Mouse (Mus musculus) Patski (cell line): ENCODE measurements around the gene Ffar1. TPM values are rescaled to one million over a fixed set of nuclear protein-coding genes. Genes with fewer than 3 reads are reported as not detected.
"Not testable (repeated sequence)": the region's sequence is repeated elsewhere in the genome, so short reads cannot be mapped to it uniquely, and the experiment has no call there.

Source experiments
- ATAC-seq: fragments of 100-300 bp; one replicate; pipeline ENCODE4 v1.8.0; 2021
- CTCF ChIA-PET: fragments of 350-600 bp; sonication (Branson Sonifier 250); formaldehyde crosslinking; loops from one replicate; lab custom pipeline; 2022; ENCODE audit warnings: inconsistent platforms; lab: Charles Lee
- POLR2A ChIA-PET: fragments of 350-600 bp; sonication (Branson Sonifier 250); formaldehyde crosslinking; loops from one replicate; lab custom pipeline; 2022; ENCODE audit warnings: antibody characterized with exemption, inconsistent platforms; lab: Charles Lee
- DNase-seq: peaks from one replicate; pipeline ENCODE4 v3.0.0-alpha.2; 2011; ENCODE audit warnings: low read depth, low spot score
- H3K27me3 ChIP-seq: fragments of 371-371 bp; one replicate; pipeline ENCODE4 v1.5.1; 2021
- CTCF ChIP-seq: fragments of 100-300 bp; IDR thresholded peaks from one replicate; pipeline ENCODE4 v1.5.1; 2021
- in situ Hi-C: fragments of 300-500 bp; cut with MboI; formaldehyde crosslinking; loops from 3 replicates; pipeline ENCODE4 v1.11.1; 2018; ENCODE audit warnings: low pct_unique_long_range_greater_than_20kb, mixed read lengths
- polyA plus RNA-seq: library from polyadenylated mRNA; unstranded; gene quantifications from one replicate; pipeline ENCODE4 v1.2.3, GENCODE M21; 2021

Gene Ffar1
- polyA plus RNA-seq, 1 experiment from 2014 or later, result not detected

GRCm38 (mm10) chr7:30829428-30829827, 31.9 kb downstream of the Ffar1 start:
- no peaks in the 10 kb centered on the region for H3K27me3 ChIP-seq
- ATAC-seq (no peak), DNase-seq (no peak)
- in situ Hi-C loops, result no loop called here
- ChIA-PET POLR2A (no interaction called here), CTCF (no interaction called here)
- no peak for TF ChIP-seq CTCF

GRCm38 (mm10) chr7:30828871-30829270, 32.5 kb downstream of the Ffar1 start:
- DNase-seq, CTCF ChIA-PET, H3K27me3 ChIP-seq, POLR2A ChIA-PET, in situ Hi-C loops, ATAC-seq: not testable (repeated sequence)

- ChIA-PET CTCF (no interaction called here), POLR2A (no interaction called here)
- no peaks in the 10 kb centered on the region for H3K27me3 ChIP-seq
- in situ Hi-C loops, result no loop called here
- TF ChIP-seq CTCF, result no peak
- ATAC-seq (no peak), DNase-seq (no peak)
Observed at GRCm38 (mm10) chr7:30826660-30827059, 34.7 kb downstream of the Ffar1 start.

DNA sequence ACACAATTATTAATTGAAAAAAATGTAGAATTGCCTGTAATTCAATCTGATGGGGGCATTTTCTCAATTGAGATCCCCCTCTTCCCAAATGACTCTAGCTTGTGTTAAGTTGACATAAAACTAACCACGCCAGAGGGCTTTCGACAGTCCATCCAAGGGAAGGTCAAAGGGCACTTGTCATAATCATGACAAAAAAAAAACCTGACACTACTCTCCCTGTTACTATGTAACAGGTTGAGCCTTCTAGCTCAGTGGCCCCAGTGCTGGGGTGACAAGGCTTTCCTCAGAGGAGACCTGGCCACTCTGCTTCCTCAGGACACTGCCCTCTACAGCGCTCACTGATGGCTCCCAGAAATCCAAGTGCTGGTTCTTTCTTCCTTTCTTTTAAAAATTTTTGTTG, 37.1 kb downstream of the Ffar1 start:
- ChIA-PET CTCF (no interaction called here), POLR2A (no interaction called here)
- in situ Hi-C loops, result no loop called here
- no peak for ATAC-seq
- no peak for TF ChIP-seq CTCF
- H3K27me3 ChIP-seq, result peaks cover 8% of the 10 kb centered on the region
- no peak for DNase-seq

DNA sequence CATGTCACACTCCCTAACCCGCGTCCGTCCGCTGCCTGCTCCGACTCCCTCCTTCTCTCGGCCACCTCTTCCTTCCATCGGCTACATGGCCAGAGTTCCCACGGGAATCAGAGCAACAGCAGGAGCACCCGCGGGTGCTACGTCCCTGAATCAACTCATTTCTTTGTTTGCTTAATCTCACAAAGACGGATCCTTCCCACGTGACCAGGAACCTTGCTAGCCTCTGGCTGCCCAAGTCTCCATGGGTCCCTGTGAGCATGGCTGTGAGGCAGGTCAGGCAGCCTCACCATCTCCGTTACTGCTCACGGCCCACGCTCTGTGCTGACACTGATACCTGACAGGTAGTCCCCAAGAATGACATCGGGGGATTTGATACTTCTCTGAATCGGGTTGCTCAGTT, 37.7 kb downstream of the Ffar1 start, which contains the start of gene Ffar2:
TSS of gene Ffar2 (minus strand) at position 101 of the 400 bp plus-strand sequence.
- TF ChIP-seq CTCF, result no peak
- peaks cover 10% of the 10 kb centered on the region for H3K27me3 ChIP-seq
- in situ Hi-C loops, result no loop called here
- DNase-seq, result no peak
- ChIA-PET POLR2A (no interaction called here), CTCF (no interaction called here)
- ATAC-seq, result no peak

DNA sequence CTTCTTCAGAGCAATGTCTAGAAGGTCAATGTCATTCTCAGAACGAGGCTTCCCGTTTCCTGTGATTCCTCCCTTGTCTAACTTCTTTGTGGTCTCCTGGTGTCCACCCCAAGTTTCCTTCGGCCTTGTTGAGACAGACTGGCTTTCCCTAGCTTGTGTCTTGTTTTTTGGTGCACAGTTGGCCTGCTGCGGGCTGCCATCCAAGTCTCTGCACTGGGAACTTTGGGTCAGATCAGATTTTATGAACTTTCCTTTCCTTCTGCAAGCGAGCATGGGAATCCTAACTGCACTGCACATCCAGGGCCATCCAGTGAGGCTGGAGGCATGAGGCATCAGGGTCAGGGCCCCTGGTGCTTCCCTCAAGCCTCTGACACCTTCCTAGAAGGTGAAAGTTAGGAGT, 39.8 kb downstream of the Ffar1 start:
- H3K27me3 ChIP-seq, result peaks cover 10% of the 10 kb centered on the region
- DNase-seq (no peak), ATAC-seq (no peak)
- ChIA-PET CTCF (no interaction called here), POLR2A (no interaction called here)
- in situ Hi-C loops, result no loop called here
- no peak for TF ChIP-seq CTCF

DNA sequence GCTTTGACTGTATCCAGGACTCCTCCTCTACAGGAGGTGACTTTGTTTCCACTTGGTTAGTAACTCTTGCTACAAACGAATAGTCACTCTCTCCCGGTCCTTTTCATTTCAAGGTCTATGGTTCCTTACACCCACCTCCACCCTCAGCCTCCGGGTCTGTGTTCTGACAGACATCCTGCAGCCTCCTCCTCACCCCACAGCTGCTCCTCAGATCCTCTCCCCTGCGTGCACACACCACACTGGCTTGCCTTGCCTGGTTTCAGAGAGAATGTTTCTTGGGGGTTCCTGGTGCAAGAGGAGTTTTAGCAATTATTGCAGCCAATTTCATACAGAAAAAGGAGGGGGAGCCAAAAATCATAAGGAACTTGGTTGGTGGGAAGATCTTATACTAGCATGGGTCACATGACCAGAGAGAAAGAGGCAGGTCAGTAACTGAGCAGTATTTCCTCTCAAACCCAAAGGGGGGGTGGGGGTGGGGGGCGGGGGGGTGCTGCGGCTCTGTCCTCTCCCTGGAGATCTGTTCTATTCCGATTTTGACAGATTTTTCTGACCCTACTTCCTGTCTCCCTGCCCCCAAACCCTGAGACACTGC, 40.4 kb downstream of the Ffar1 start:
- H3K27me3 ChIP-seq, result peaks cover 10% of the 10 kb centered on the region
- ATAC-seq, result no peak
- CTCF ChIA-PET, result no interaction called here
- DNase-seq, result no peak
- in situ Hi-C loops, result no loop called here
- TF ChIP-seq CTCF, result no peak
- POLR2A ChIA-PET, result no interaction called here

GRCm38 (mm10) chr7:30820131-30820530, 41.2 kb downstream of the Ffar1 start:
- ChIA-PET CTCF (no interaction called here), POLR2A (no interaction called here)
- in situ Hi-C loops, result no loop called here
- ATAC-seq (no peak), DNase-seq (no peak)
- peaks cover 10% of the 10 kb centered on the region for H3K27me3 ChIP-seq
- TF ChIP-seq CTCF, result no peak

GRCm38 (mm10) chr7:30812291-30812807, 49.0 kb downstream of the Ffar1 start:
- in situ Hi-C loops, result no loop called here
- H3K27me3 ChIP-seq, result no peaks in the 10 kb centered on the region
- no peak for DNase-seq
- ATAC-seq, result no peak
- ChIA-PET CTCF (interaction anchor here (0.9 kb wide), 1 partner anchor 14 kb away, joined by 3 read pairs; no protein-coding TSS in a partner anchor), POLR2A (interaction anchor here (0.5 kb wide), 1 partner anchor 344 kb away, joined by 3 read pairs; no protein-coding TSS in a partner anchor)
- no peak for TF ChIP-seq CTCF

DNA sequence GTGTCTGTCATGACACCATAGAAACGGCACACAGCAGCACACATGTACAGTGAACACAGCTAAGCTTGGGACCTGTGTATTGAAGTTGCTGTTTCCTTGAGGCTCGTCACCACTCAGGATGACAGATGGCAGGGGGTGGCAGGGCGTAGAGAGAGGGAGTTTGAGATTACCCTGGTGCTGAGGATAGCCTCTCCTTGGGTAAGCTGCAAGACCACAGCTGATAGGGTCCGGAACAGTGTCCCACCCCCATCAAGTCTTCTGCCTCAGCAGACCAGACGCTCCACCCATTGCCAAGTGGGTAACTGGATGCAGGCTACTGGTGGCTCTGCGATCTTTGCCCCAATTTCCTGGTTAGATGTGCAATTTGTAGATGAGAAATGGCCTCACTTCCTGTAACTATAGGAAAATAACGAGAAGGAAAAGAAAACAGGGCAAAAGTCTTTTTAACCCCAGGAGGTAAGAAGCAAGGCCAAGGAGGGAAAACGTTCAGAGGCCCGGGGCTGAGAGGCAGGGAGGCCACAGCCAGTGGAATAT, 49.5 kb downstream of the Ffar1 start:
- no peak for TF ChIP-seq CTCF
- ChIA-PET CTCF (interaction anchor here (0.9 kb wide), 1 partner anchor 13 kb away, joined by 3 read pairs; no protein-coding TSS in a partner anchor), POLR2A (no interaction called here)
- in situ Hi-C loops, result no loop called here
- no peak for ATAC-seq
- no peaks in the 10 kb centered on the region for H3K27me3 ChIP-seq
- no peak for DNase-seq

DNA sequence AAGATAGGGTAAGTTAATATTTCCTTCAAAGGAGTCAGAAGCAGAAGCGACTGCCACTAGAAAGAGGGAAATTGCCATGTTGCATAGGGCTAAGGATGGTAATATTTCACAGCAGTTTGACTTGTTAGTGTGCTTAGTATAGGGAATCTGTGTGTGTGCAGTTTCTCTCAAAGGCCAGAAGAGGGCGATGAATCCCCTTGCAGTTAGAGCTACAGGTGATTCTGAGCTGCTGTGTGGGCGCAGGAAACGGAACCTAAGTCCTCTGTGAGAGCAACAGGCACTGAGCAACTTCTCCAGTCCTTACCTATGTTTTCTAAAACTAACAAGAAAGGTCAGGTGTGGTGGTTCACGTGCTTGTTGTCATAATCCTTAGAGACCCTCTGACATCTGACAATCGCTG, 51.0 kb downstream of the Ffar1 start:
- ATAC-seq (no peak), DNase-seq (no peak)
- no peaks in the 10 kb centered on the region for H3K27me3 ChIP-seq
- TF ChIP-seq CTCF, result no peak
- in situ Hi-C loops, result no loop called here
- POLR2A ChIA-PET, result no interaction called here
- CTCF ChIA-PET, result no interaction called here

Other genes with a start within 250 kb of the Ffar1 start
- 0.47 TPM for gene Upk1a, start 248.7 kb downstream of the Ffar1 start, polyA plus RNA-seq
- gene Cox6b1, start 235.4 kb downstream of the Ffar1 start, polyA plus RNA-seq, result 1,119 TPM
- gene Etv2, start 225.7 kb downstream of the Ffar1 start, polyA plus RNA-seq, result not detected
- gene Rbm42, start 211.2 kb downstream of the Ffar1 start, polyA plus RNA-seq, result 92.6 TPM
- gene Haus5, start 196.6 kb downstream of the Ffar1 start, polyA plus RNA-seq, result 13.3 TPM
- not detected for gene Pmis2, start 190.0 kb downstream of the Ffar1 start, polyA plus RNA-seq
- gene 2200002J24Rik, start 162.6 kb downstream of the Ffar1 start, polyA plus RNA-seq, result 0.13 TPM
- not detected for gene Atp4a, start 149.4 kb downstream of the Ffar1 start, polyA plus RNA-seq
- 177 TPM for gene Tmem147, start 132.0 kb downstream of the Ffar1 start, polyA plus RNA-seq
- gene Gapdhs, start 117.9 kb downstream of the Ffar1 start, polyA plus RNA-seq, result 0.46 TPM
- gene Sbsn, start 110.1 kb downstream of the Ffar1 start, polyA plus RNA-seq, result 8.5 TPM
- 0.26 TPM for gene Dmkn, start 97.8 kb downstream of the Ffar1 start, polyA plus RNA-seq
- gene Krtdap, start 73.7 kb downstream of the Ffar1 start, polyA plus RNA-seq, result not detected
- not detected for gene Ffar2, start 37.8 kb downstream of the Ffar1 start, polyA plus RNA-seq
- not detected for gene Ffar3, start 5.4 kb downstream of the Ffar1 start, polyA plus RNA-seq
- gene Cd22, start 18.8 kb upstream of the Ffar1 start, polyA plus RNA-seq, result not detected
- not detected for gene Mag, start 53.3 kb upstream of the Ffar1 start, polyA plus RNA-seq
- not detected for gene Hamp2, start 63.1 kb upstream of the Ffar1 start, polyA plus RNA-seq
- gene Hamp, start 82.5 kb upstream of the Ffar1 start, polyA plus RNA-seq, result not detected
- 114 TPM for gene Usf2, start 95.2 kb upstream of the Ffar1 start, polyA plus RNA-seq
- gene Lsr, start 111.9 kb upstream of the Ffar1 start, polyA plus RNA-seq, result 15.1 TPM
- 1.0 TPM for gene Fam187b, start 112.2 kb upstream of the Ffar1 start, polyA plus RNA-seq
- 2.2 TPM for gene Fxyd5, start 180.9 kb upstream of the Ffar1 start, polyA plus RNA-seq
- not detected for gene Fxyd7, start 189.9 kb upstream of the Ffar1 start, polyA plus RNA-seq
- gene Fxyd1, start 195.6 kb upstream of the Ffar1 start, polyA plus RNA-seq, result not detected
- 0.01 TPM for gene Lgi4, start 197.8 kb upstream of the Ffar1 start, polyA plus RNA-seq
- not detected for gene Fxyd3, start 215.1 kb upstream of the Ffar1 start, polyA plus RNA-seq